Mouse (Mus musculus): Measurements from ENCODE around the gene Socs4. TPM values are rescaled to one million over a fixed set of nuclear protein-coding genes. Genes with fewer than 3 reads are reported as not detected.

Socs4 gene
- polyA plus RNA-seq (2015; fragmentation: Nextera tagmentation; extraction: Ambion mirVana): 1.8 and 2.0 TPM in 2 replicates

DNA sequence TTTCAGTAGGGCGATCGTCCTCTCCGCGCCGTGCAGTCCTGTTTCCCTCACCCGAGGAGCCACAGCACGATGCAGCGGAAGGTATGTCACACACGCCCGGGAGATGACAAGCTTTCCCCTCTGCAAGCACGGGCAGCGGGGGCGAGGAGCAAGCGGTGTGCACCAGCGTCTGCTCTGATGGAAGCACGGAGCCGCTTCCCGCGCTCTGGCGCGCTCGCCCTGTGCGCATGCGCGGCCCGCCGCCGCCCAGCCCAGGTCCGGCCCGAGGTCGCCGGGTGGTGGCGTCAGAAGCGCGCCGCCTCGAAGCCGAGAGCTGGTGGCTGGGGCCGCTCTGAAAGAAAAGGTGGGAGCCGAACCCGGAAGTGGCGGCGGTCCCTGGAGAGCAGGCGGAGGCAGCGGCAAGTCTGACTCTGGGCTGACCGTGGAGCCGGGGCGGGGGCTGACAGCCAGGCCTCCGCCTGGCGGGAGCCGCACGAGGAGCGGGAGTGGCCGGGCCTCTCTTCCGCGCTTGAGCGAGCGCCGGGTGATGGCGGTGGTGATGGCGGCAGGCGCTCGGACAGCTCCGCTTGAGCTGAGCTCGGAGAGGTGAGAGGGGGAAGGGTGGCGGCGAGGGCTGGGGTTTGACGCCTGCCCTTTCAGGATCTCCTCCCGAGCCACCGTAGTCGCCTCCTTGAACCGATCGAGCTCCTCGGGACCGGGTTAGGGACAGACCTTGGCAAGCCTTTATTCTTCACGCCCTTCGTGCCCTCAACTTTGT is at the start of gene Socs4, which contains the start of gene Wdhd1:
Gene Socs4, plus strand, starts transcription at position 295 of the 757 bp plus-strand sequence.
Gene Wdhd1, minus strand, starts transcription at position 221 of the 757 bp plus-strand sequence.
- ATAC-seq (ENCODE audit: low FRiP score): peak; percentile 97
- Histone ChIP-seq H3K27me3 (replicated peaks) (no peaks in the 10 kb centered on the region), H3K27ac (replicated peaks) (peak within 1 kb of the TSS; percentile 95), H3K9me3 (replicated peaks) (no peaks in the 10 kb centered on the region), H3K36me3 (no peaks in the 10 kb centered on the region), H3K4me3 (replicated peaks) (peak within 1 kb of the TSS; percentile 80), H3K9ac (replicated peaks) (peak within 1 kb of the TSS; percentile 72), H3K4me2 (peak within 1 kb of the TSS; percentile 75), H3K4me1 (peaks cover 26% of the 10 kb centered on the region)
- WGBS: under 1% methylated on average over 77 of the region's 77 CpGs

DNA sequence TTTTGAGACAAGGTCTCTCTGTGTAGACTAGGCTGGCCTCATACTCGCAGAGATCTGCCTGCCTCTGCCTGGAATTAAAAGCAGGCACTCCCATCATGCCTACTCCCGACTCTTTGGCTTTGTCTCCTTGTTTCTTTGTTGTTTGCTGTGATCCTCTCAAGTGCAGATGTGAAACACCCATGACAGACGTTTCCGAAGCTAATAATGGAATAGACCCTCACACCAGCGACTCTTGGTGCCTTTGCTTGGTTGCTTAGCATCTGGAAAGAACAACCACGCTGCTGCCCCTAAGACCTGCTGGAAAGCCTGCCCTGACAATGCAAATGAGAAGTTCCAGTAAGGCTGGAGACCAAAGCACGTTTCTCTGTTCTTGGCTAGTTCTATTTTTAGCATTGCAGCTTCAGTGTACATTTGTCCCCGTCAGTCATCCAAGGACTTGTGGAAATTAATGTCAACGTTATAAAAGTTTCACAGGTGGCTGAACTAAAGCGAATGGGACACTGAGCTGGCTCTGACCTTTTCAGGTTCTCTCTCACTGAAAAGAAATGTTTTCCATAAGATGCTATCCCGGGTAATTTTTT is 46.8 kb upstream of the Socs4 start:
- ATAC-seq (ENCODE audit: low FRiP score): no peak
- H3K27ac ChIP-seq (replicated peaks): no peak overlapping the region
- H3K4me3 ChIP-seq (replicated peaks): no peak overlapping the region
- H3K9me3 ChIP-seq (replicated peaks): no peaks in the 10 kb centered on the region
- no peak overlapping the region for H3K4me2 ChIP-seq
- no peak overlapping the region for H3K9ac ChIP-seq (replicated peaks)
- no peaks in the 10 kb centered on the region for H3K4me1 ChIP-seq
- H3K27me3 ChIP-seq (replicated peaks): no peaks in the 10 kb centered on the region
- 84% methylated on average over 11 of the region's 11 CpGs for WGBS
- H3K36me3 ChIP-seq: no peaks in the 10 kb centered on the region

DNA sequence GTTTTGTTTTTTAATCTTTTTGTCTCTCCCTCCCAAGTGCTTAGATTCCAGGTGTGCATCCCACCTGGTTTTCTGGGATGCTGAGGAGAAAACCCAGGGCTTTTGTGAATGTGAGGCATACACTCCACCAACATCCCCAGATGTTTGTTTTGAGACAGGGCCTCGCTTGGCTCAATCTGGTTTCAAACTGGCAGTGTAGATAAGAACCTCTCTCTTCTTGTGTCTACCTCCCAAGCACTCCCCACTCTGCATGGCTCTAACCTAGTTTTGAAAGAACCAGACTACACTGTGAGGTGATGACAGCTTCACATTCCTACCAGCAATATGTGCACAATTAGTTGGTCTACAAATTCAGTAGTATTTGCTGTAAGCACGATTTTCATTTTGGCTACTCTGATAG is 43.1 kb upstream of the Socs4 start:
- no peaks in the 10 kb centered on the region for H3K36me3 ChIP-seq

DNA sequence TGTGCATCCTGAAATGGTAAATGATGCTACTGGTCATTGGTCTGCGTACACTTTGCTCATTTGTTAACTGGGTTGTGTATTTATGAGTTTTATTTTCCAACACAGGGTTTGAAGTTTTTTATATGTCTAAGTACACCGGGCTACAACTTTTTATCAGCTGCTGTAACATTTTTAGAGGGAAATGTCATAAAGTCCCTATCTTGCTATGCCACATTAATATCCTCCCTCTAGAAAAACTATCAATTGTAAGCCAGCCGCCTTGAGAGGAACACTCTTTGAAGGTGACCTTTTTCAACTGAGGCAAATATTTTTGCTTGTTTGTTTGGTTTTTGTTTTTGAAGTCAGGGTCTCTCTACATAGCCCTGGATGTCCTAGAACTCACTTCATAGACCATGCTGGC is 42.7 kb upstream of the Socs4 start:
- 95% methylated on average over 3 of the region's 3 CpGs for WGBS
- H3K4me2 ChIP-seq: no peak overlapping the region
- H3K9ac ChIP-seq (replicated peaks): no peak overlapping the region

More for the DNA sequence above, 43.1 kb upstream of the Socs4 start:
- H3K4me3 ChIP-seq (replicated peaks): no peak overlapping the region
- H3K9ac ChIP-seq (replicated peaks): no peak overlapping the region
- 85% methylated on average over 2 of the region's 2 CpGs for WGBS
- H3K9me3 ChIP-seq (replicated peaks): 0 out of 2 replicates have a peak, but pooled peaks cover 4% of the 10 kb centered on the region
- H3K27me3 ChIP-seq (replicated peaks): no peaks in the 10 kb centered on the region
- ATAC-seq (ENCODE audit: low FRiP score): no peak
- no peak overlapping the region for H3K27ac ChIP-seq (replicated peaks)
- no peak overlapping the region for H3K4me2 ChIP-seq
- no peaks in the 10 kb centered on the region for H3K4me1 ChIP-seq

DNA sequence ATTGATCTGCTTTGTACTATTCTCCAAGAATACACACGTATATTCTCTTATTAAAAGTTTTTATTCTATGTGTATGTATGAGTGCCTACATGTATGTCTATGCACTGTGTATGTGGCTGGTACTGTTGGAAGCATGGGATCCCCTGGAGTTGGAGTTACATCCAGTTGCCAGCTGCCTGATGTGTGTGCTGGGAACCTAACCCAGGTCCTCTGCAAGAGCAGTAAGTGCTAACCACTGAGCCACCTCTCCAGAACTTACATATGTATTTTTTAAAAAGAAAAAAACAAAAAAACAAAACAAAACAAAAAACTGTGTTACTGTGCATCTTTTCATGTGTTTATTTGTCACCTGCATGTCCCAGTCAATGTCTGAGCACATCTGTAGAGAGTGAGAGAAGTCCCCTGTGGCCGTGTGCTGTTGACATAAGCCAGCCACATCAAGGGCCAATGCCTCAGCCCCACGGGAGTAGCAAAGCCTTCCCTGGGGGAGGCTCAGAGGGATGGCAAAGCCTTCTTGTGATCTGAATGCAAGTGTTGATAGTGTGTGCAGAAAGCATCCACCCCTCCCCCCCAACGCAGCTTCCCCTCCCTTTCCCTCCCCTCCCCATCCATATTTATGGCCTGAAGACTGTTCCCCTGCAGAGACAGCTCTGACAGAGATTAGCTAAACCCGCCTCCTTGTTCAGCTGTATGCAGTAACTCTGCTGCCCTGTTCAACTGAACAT is 42.0 kb upstream of the Socs4 start:
- H3K9ac ChIP-seq (replicated peaks): no peak overlapping the region
- ATAC-seq (ENCODE audit: low FRiP score): no peak
- no peak overlapping the region for H3K27ac ChIP-seq (replicated peaks)
- H3K4me3 ChIP-seq (replicated peaks): no peak overlapping the region
- no peaks in the 10 kb centered on the region for H3K4me1 ChIP-seq
- no peaks in the 10 kb centered on the region for H3K27me3 ChIP-seq (replicated peaks)
- H3K9me3 ChIP-seq (replicated peaks): 0 out of 2 replicates have a peak, but pooled peaks cover 4% of the 10 kb centered on the region
- H3K4me2 ChIP-seq: no peak overlapping the region
- H3K36me3 ChIP-seq: no peaks in the 10 kb centered on the region
- WGBS: 76% methylated on average over 5 of the region's 5 CpGs

More for the DNA sequence above, 42.7 kb upstream of the Socs4 start:
- Histone ChIP-seq H3K27ac (replicated peaks) (no peak overlapping the region), H3K36me3 (no peaks in the 10 kb centered on the region), H3K4me1 (no peaks in the 10 kb centered on the region), H3K27me3 (replicated peaks) (no peaks in the 10 kb centered on the region), H3K9me3 (replicated peaks) (0 out of 2 replicates have a peak, but pooled peaks cover 4% of the 10 kb centered on the region), H3K4me3 (replicated peaks) (no peak overlapping the region)
- no peak for ATAC-seq (ENCODE audit: low FRiP score)

DNA sequence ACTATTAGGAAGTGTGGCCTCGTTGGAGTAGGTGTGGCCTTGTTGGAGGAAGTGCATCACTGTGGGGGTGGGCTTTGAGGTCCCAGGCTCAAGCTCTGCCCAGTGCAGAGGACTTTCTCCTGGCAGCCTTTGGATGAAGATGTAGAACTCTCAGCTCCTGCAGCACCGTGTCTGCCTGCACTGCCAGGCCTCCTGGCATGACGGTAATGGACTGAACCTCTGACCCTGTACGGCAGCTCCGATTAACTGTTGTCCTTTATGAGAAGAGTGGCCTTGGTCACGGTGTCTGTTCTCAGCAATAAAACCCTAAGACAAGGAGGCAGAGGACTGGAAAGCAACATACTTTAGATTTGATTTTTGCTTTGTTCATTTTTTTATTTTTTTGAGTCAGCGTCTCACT is 40.2 kb upstream of the Socs4 start:
- Histone ChIP-seq H3K4me2 (no peak overlapping the region), H3K4me3 (replicated peaks) (no peak overlapping the region), H3K27ac (replicated peaks) (no peak overlapping the region), H3K9me3 (replicated peaks) (0 out of 2 replicates have a peak, but pooled peaks cover 4% of the 10 kb centered on the region), H3K27me3 (replicated peaks) (no peaks in the 10 kb centered on the region), H3K36me3 (peaks cover 12% of the 10 kb centered on the region), H3K4me1 (no peaks in the 10 kb centered on the region), H3K9ac (replicated peaks) (no peak overlapping the region)
- 91% methylated on average over 7 of the region's 7 CpGs for WGBS
- ATAC-seq (ENCODE audit: low FRiP score): no peak

DNA sequence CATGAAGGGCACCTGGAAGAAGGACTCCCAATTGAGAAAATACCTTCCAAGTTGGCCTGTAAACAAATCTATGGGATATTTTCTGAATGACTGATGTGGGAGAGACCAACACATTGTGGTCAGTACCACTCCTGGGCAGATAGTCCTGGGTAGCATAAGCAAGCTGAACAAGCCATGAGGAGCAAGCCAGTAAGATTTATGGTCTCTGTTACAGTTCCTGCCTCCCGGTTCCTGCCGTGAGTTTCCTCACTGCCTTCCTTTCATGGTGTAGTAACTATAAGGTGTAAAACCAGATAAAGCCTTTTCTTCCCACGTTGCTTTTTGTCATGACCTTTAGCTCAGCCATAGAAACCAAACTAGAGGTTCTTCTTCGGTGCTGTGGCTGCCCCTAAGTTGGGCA is 39.4 kb upstream of the Socs4 start:
- Histone ChIP-seq H3K27ac (replicated peaks) (no peak overlapping the region), H3K4me1 (no peaks in the 10 kb centered on the region), H3K27me3 (replicated peaks) (no peaks in the 10 kb centered on the region), H3K4me2 (no peak overlapping the region), H3K9ac (replicated peaks) (no peak overlapping the region), H3K9me3 (replicated peaks) (0 out of 2 replicates have a peak, but pooled peaks cover 4% of the 10 kb centered on the region), H3K4me3 (replicated peaks) (no peak overlapping the region), H3K36me3 (peaks cover 13% of the 10 kb centered on the region)
- 84% methylated on average over 4 of the region's 4 CpGs for WGBS
- ATAC-seq (ENCODE audit: low FRiP score): no peak

DNA sequence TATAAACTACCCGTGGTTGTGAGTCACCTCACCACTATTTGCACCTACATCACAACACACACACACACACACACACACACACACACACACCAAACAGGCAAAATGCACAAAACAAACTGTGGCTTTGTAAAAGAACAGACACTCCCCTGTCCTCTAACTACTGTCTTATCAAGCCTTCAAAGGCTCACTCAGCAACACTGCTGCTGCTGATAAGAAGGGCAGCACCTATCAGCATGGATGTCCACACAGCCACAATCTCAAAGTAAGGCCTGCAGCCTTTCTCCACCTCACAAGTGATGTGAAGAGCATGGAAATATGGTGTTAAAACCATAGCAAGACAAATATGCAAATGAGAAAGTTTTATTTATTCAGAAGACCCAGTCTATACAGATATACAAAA is 36.1 kb upstream of the Socs4 start:
- H3K4me2 ChIP-seq: no peak overlapping the region
- H3K36me3 ChIP-seq: peaks cover 34% of the 10 kb centered on the region
- no peaks in the 10 kb centered on the region for H3K4me1 ChIP-seq
- H3K27me3 ChIP-seq (replicated peaks): no peaks in the 10 kb centered on the region
- WGBS: 86% methylated on average over 1 of the region's 1 CpGs
- H3K9ac ChIP-seq (replicated peaks): no peak overlapping the region
- 0 out of 2 replicates have a peak, but pooled peaks cover 4% of the 10 kb centered on the region for H3K9me3 ChIP-seq (replicated peaks)
- H3K4me3 ChIP-seq (replicated peaks): no peak overlapping the region
- H3K27ac ChIP-seq (replicated peaks): no peak overlapping the region
- no peak for ATAC-seq (ENCODE audit: low FRiP score)

DNA sequence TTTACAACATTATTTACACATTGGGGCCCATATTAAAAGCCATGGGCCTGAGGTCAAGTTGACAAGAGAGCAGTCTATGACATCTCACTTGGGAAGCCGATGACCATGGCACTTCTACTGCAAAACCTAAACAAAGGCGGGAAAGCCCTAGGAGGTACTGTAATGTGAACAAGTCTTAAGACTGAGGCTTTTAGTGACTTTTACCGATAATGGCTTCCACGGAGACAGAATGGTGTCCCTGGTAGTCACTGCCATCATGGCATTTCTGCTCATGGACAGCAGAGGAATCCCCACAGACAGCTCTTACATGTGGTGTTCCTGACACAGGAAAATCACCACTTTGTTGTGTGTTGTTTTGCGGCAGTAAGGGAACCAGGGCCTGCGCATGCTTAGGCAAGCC is 35.7 kb upstream of the Socs4 start:
- no peak overlapping the region for H3K27ac ChIP-seq (replicated peaks)
- no peak for ATAC-seq (ENCODE audit: low FRiP score)
- H3K4me1 ChIP-seq: no peaks in the 10 kb centered on the region
- H3K36me3 ChIP-seq: peaks cover 38% of the 10 kb centered on the region
- no peak overlapping the region for H3K9ac ChIP-seq (replicated peaks)
- H3K4me2 ChIP-seq: no peak overlapping the region
- no peak overlapping the region for H3K4me3 ChIP-seq (replicated peaks)
- 0 out of 2 replicates have a peak, but pooled peaks cover 4% of the 10 kb centered on the region for H3K9me3 ChIP-seq (replicated peaks)
- WGBS: 91% methylated on average over 6 of the region's 6 CpGs
- no peaks in the 10 kb centered on the region for H3K27me3 ChIP-seq (replicated peaks)

DNA sequence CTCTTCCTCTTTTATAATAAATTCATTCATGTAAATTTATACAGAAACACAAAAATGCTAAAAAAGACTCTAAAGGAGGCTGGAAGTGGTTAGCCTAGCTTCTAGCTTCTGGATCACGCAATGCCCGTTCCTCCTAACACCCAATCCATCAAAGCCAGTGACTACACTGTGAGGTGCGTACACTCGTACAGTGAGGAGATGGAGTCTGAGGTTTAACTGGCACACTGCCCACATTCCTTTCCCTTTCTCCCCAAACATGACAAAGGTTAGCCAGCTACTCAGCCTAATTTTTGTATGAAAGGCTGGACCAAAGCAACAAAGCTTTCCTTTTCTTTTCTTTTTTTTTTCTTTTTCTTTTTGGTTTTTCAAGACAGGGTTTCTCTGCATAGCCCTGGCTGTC is 34.0 kb upstream of the Socs4 start:
- Histone ChIP-seq H3K9ac (replicated peaks) (no peak overlapping the region), H3K36me3 (peaks cover 55% of the 10 kb centered on the region), H3K4me1 (no peaks in the 10 kb centered on the region), H3K27ac (replicated peaks) (no peak overlapping the region), H3K27me3 (replicated peaks) (no peaks in the 10 kb centered on the region), H3K4me2 (no peak overlapping the region), H3K4me3 (replicated peaks) (no peak overlapping the region), H3K9me3 (replicated peaks) (no peaks in the 10 kb centered on the region)
- ATAC-seq (ENCODE audit: low FRiP score): no peak
- WGBS: 72% methylated on average over 4 of the region's 4 CpGs

DNA sequence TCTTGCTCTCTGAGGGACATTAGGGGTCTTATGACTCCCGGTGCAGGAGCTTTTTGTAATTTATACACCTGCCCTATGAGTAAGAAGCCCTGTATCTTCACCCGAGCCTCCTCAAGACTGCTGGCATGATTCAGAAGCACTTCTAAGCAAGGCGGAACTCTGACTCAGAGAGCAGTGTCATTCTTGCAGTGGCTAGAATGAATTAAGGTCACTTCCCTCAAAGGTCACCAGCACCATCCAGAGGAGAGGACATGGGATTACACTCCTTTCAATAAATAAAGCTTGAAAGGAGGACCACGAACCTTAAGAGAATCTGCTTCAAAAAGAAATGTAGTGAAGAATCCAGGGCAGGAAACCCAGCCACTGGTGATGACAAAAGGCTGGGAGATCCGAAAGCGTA is 26.9 kb upstream of the Socs4 start:
- Histone ChIP-seq H3K36me3 (peaks cover 35% of the 10 kb centered on the region), H3K9ac (replicated peaks) (no peak overlapping the region), H3K9me3 (replicated peaks) (no peaks in the 10 kb centered on the region), H3K4me2 (no peak overlapping the region), H3K27ac (replicated peaks) (no peak overlapping the region), H3K4me3 (replicated peaks) (no peak overlapping the region), H3K4me1 (no peaks in the 10 kb centered on the region), H3K27me3 (replicated peaks) (no peaks in the 10 kb centered on the region)
- 89% methylated on average over 6 of the region's 6 CpGs for WGBS
- no peak for ATAC-seq (ENCODE audit: low FRiP score)
